Mouse (Mus musculus) brain, embryonic 18.5 days (tissue): ENCODE measurements around the gene Prickle3.
"Not testable (repeated sequence)": the region's sequence is repeated elsewhere in the genome, so short reads cannot be mapped to it uniquely, and the experiment has no call there.

Source experiments
- DNase-seq: peaks from one replicate; pipeline ENCODE4 v3.0.0-alpha.2; 2012; ENCODE audit warnings: low read depth, low spot score

Prickle3 gene

DNA sequence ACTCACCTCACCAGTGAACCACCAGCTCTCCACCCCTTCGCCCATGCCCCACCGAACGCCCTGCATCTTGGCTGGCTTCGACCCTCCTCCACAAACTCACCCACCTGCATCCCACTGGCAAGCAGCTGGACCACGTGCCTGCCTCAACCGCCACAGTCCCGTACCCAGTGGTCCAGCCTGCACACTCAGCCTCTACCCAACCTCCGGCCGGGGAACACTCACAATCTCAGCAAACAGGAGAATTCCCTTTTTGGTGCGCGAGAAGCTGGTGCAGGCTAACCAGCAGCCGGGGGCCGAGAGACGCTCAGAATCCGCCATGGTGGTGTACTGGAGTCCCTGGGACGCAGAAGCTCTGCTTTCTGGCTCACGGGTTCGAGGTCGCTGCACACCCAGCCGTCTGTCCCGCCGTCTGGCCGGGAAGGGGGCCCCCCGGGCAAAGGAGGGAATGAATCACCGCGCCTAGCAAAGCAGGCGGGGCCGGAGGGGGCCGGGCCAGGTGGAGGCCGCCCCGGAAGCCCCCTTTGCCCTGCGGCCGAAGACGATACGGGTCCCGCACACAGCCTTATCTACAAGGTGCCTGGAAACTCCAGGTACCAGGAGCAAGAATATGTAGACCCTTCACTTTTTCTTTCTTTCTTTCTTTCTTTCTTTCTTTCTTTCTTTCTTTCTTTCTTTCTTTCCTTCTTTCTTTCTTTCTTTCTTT, 14.0 kb downstream of the Prickle3 start, which contains the start of gene Plp2:
TSS of gene Plp2 (minus strand) at position 470 of the 703 bp plus-strand sequence.
- DNase-seq: no peak

DNA sequence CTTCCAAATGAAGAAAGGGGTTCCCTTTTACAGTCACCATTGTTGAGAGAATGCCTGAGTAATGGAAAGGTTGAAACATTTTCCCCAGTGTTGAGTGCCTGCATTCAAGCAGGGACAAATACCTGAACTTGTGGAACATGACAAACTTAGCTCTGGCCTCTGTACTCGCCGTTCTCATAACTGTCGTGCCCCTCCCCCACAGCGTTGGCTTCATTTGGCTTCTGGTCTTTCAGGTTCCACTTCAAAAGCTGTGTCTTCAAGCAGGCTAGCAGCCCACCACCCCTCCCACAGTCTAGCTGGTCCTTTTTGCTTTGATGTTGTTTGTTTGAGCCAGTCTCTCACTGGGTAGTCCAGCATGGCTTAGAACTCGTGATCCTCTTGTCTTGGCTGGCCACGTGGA, 15.7 kb downstream of the Prickle3 start:
- DNase-seq: no peak

DNA sequence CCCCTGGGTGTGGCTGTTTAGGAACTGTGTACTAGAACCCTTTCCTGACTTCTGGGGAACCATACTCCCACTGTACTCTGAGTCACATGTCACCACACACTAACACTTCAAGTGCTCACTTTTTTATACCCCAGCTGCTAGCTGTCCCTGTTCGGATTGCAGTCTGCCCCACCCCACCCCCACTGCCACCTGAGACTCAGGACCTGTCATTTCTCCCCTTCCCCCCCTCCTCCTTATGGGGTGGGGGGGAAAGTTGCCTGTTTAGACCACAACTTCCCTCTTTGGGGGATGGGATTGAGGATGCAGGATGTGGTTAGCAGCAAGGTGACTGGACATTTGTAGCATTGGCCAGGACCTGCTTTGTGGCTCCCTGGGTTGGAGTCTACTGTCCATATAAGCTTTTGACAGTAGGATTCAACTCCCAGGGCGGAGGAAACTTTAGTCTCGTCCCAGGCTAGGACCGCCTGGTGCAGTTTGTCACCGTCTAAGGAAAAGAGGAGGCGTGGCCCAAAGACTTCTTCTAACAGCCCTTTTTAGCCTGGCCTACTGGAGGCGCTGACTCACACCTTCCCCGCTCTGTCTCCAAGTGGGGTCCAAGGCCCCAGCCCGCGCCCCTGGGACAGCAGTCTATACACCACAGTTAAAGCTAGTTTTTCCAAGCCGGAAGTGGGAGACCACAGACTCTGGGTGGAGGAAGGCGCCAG, 16.7 kb downstream of the Prickle3 start:
- DNase-seq: no peak

DNA sequence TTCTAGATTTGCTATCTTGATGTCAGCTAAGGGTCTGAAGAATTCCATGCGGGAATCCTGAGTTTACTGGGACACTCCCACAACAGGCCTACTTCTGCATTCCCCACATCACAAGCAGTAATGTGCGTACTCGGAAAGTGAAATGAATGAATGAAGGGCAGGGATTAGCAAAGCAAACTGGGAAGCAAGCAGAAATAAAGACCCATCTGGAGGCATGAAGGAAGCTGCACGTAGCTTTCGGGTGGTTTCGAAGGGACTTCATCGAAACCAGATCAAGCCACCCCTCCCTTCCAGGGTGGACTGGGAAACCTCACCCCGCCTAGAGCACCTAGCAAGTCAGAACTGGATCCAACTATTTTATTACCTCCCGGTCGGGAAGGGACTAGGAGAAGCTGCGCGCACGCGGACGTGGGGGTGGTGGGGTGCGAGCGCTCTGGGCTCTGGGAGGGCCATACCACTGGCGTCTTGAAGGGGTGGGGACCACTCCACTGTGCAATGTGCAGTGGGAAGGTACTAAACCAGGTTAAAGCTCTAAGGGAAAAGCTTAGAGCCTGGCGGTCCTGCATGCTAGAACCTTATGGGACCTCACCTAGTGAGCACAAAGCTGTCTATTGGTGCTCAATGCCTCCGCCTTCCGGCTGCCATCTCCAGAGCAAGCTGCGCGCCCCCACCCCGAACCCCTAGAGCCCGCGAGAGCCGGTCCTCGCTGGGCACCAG, 17.4 kb downstream of the Prickle3 start:
- DNase-seq: no peak

DNA sequence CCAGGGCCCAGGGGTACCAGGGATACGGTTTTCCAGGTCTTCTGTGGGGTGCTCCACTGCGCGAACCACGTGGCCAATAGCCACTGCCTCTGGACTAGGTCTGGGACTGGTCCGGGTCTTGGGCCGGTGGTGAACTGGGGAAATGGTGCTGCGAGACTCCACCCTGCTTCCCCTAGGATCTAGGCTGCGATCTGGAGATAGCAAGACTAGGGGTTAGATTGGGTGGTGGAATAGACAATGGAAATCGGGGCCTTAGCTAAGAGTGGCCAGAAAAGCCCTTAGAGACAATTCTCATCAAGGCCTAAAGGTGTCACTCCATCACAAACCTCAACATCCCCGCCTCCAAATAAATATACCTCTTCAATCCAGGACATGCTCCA, 17.9 kb downstream of the Prickle3 start:
- DNase-seq: no peak

DNA sequence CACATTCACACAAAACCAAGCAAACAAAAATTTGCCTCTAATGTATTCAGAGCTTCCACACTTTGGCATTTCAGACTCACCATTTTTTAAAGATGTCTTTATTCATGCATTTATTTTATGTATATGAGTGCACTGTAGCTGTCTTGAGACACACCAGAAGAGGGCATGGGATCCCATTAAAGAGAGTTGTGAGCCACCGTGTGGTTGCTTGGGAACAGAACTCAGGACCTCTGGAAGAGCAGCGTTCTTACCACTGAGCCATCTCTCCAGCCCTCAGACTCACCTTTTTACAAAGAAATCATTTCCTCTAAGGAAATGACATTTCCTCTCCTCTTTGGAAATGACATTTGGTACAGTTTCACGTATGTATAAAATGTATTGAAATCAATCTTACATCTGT, 21.9 kb downstream of the Prickle3 start:
- no peak for DNase-seq

DNA sequence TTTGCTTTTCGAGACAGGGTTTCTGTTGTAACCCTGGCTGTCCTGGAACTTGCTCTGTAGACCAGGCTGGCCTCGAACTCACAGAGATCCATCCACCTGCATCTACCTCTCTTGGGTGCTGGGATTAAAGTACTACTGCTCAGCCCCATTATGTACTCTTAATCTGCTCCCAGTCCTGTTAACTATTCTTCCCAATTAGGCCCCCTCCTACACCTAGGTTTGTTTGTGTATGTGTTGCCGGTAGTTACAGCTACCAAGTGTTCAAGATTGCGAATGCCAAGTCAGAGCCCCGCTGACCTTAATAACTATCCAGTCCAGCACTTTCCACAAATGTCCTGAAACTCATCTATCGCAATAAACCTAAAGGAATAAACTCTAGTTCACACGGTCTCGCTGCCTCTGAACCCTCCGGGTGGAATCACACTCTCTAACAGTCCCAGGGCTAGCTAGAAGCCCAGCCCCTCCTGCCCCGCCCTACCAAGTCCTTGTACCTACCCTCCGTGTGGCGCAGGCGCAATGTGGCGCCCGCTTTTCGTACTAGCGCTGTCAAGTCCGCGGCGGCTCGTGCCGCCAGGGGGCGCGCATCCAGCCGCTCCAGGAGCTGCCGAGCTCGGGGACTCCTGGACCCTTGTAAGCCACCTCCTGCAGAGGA, 22.5 kb downstream of the Prickle3 start:
- no peak for DNase-seq

DNA sequence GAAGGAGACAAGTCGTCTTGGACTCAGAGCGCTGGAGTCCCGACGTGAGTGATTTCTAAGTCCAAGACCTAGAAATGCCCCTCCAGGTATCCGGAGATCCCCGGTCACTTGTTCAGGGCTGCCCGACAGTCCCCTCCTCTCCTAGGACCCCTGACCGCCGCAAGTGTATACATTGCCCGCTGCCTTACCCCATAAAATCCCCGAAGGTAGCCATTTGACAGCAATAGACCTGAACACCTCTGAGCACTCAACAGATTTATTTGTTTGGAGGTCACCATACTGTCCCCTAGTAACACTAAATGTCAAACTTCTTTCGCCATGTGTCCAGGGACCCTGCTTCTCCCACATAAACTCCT, 23.0 kb downstream of the Prickle3 start:
- no peak for DNase-seq

DNA sequence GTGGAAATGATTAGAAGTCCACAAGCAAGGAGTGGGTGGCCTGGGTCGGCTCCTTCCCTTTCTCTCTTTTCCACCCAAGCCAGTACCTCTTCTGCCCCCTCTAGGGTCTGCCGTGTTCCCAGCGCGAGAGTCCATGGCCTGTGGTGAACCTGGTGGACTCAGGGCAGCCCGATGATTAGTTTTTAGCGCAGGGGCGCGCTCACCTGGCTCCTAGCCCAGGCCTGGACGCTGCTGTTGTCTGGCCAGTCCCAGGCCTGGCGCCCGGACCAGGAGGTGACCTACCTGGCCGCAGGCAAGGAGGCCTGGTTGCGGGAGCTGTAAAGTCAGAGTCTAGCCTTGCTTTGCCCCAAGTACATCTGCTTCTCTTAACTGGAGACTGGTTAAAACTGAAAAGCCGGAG, 23.8 kb downstream of the Prickle3 start, which contains the start of gene Magix:
TSS of gene Magix (minus strand) at position 388 of the 400 bp plus-strand sequence.
- no peak for DNase-seq

DNA sequence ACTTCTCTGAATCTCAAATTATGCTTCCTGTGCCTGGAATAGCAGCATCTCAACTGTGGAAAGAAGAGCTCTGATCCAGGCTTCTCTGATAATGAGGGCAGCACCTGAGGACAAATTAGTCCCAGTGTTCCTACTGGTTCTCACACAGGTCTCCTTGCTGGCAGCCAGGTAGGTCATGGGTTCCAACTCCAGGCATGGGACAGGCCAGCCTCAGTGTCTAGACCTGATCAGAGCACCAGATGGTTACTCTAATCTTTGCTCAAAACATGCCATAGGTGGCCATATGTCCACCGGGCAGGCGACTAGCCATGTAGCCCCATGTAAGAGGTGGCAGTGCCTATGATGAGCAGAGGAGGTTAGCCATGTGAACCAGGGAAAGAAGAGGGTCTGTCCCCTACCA, 31.3 kb downstream of the Prickle3 start:
- no peak for DNase-seq

DNA sequence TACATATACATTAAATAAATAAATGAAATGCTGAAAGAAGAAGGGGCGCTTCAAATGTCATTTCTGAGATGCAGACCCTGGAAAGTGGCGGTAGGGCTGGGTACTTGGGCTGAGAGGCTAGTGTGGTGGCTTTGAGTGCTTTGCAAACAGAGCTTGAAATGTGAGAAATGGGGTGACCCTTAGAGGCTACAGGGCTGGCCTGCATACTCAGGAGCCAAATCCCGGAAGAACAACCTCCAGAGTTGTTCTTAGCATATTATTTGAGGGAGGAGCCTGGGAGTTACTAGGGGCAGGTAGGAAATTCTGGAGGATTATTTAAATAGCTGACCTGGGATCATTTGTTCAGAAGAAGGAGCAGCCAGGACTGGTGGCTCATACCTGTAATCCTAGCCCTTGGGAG, 33.4 kb downstream of the Prickle3 start:
- no peak for DNase-seq

DNA sequence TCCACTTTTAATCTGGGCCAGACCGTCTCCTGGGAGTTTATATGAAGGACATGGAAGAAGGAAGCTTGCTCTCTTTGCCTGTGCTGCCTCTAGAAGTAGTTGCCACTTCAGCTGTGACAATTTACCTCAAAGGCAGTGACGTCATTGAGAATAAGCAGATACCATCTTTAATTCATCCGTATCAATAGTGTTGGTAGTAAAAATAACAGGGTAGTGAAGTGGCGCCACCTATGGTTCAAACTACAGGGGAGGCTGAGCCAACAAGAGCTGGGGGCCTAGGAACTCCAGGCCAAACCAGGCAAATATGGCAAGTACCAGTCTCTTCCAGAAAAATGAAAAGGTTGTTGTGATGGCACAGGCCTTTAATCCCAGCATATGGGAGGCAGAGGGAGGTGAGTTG, 35.8 kb downstream of the Prickle3 start:
- no peak for DNase-seq

DNA sequence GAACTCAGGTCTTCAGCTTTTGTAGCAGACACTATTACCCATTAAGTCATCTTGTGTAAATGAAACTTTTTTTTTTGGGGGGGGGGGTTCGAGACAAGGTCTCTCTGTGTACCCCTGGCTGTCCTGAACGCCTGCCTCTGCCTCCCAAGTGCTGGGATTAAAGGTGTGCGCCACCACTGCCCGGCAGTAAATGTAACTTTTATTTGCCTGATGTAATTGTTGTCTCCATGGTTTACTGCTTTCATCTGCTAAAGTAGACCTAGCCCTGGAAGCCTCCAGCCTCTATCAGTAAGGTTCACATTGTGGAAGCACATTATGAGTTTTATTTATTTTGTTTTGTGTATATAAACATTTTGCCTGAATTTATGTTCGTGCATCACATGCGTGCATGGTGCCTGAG, 39.5 kb downstream of the Prickle3 start:
- no peak for DNase-seq

DNA sequence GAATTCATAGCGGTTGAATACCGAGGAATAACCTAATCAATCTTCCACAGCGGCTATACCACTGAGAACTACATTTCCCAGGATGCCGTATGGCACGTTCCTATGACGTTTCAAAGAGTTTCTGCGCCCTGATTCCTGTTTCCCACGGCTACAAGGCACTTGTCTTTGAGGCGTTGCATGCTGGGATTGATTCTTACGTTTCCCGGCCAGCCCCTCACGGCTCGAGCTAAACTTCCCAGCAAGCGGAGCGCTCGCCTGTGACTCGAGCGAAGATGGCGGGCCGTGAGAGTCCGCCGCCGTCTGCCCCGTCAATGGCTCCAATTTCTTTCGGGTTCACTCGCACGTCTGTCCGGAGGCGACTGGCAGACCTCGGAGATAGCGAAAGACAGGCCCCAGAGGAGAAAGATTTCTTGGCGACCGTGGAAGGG, 39.9 kb downstream of the Prickle3 start, which contains the start of gene Gpkow:
TSS of gene Gpkow (plus strand) at position 178 of the 428 bp plus-strand sequence.
- DNase-seq: peak; percentile 86

DNA sequence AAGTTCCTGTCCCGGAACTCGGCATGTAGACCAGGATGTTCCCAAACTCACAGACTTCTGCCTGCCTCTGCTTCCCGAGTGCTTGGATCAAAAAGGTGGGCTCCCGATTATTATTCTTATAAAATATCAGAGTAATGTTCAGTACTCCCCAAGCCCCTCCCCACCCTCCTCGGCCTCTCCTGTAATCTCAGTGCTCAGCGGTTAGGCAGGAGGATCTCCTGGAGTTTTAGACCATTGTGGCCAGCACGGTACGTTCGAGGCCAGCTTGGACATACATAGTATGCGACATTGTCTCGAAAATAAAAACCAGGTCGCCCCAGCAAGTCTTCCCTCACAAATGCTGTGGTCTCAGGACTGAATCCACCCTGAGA, 56.7 kb downstream of the Prickle3 start:
- not testable (repeated sequence) for DNase-seq

DNA sequence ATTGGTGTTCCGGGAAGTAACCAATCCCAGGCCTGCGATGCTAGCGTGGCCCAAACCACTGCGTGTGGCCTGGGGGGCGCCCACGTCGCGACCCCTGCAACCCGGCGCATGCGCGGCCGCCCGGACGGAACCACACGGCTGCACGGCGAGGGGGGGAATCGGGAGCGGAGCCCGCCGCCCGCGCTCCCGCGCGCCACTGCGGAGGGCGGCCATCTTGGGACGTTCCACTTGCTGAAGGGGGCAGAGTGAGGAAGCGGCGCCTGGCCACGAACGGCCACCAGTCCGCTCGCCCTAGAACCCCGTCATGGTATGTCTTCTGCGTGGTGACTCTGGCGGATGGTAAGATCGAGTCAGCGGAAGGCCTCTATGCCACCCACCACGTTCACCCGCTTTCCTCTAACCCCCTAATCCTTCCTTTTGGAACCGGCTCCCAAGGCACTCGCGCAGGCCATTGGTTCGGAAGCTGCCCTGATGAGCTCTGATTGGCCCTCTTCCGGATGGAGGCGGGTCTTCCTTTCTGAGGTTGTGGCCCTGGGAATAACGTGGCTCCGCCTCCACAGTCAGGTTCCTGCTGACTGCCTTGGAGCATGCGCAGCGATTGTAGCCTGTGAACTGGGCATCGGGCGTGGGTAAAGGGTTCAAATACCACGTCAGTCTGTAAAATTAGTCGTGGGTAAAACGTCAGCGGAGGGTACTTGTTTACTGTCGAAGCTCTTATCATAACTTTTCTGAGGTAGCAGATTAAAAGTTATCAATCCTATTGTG, 57.3 kb downstream of the Prickle3 start, which contains the start of gene Wdr45:
TSS of gene Wdr45 (plus strand) at position 199 of the 765 bp plus-strand sequence.
- peak; percentile 89 for DNase-seq

DNA sequence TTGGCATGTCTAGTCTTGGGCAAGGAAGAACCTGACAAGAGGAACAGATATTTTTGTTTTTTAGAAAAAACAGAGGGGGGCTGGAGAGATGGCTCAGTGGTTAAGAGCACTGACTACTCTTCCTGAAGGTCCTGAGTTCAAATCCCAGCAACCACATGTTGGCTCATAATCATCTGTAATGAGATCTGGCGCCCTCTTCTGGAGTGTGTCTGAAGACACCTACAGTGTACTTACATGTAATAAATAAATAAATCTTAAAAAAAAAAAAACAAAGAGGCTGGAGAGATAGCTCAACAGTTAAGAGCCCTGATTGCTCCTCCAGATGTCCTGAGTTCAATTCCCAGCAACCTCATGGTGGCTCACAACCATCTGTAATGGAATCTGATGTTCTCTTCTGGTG, 59.0 kb downstream of the Prickle3 start:
- DNase-seq: not testable (repeated sequence)
